Mouse (Mus musculus): Measurements from ENCODE around the gene Sptbn2. TPM values are rescaled to one million over a fixed set of nuclear protein-coding genes. Genes with fewer than 3 reads are reported as not detected.

Gene Sptbn2
- polyA plus RNA-seq, 1 experiment from 2014 or later: 3.7 TPM

DNA sequence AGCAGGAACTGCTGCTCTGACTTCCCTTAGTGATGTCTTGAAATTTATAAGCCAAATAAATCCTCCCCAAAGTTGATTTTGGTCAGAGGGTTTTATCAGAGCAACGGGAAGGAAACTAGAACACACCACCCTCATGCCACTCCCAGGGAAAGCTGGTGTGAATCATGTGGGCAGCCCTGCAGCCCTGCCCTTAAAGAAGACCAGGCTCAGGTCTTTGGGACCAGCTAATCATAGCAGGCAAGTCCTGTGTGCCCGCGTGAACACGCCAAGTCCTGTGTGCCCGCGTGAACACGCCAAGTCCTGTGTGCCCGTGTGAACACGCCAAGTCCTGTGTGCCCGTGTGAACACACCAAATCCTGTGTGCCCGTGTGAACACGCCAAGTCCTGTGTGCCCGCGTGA, 5.8 kb downstream of the Sptbn2 start:
- 92% methylated on average over 14 of the region's 14 CpGs for WGBS
- DNase-seq (ENCODE audit: low spot score) (no peak), ATAC-seq (ENCODE audit: low read depth) (no peak)
- Histone ChIP-seq H3K9me3 (ENCODE audit: control insufficient read depth, low read length) (no peaks in the 10 kb centered on the region), H3K4me1 (ENCODE audit: control insufficient read depth, insufficient read depth, low read length) (no peaks in the 10 kb centered on the region), H3K27ac (replicated peaks; ENCODE audit: low read depth, low read length) (no peak overlapping the region), H3K27me3 (replicated peaks; ENCODE audit: control insufficient read depth, insufficient read depth, low read length) (peaks cover 30% of the 10 kb centered on the region), H3K36me3 (ENCODE audit: control insufficient read depth, insufficient read depth, low read length) (no peaks in the 10 kb centered on the region), H3K4me2 (ENCODE audit: low read depth, low read length) (no peak overlapping the region), H3K9ac (ENCODE audit: low read depth, low read length) (no peak overlapping the region), H3K4me3 (ENCODE audit: low read depth, low read length) (no peak overlapping the region)

DNA sequence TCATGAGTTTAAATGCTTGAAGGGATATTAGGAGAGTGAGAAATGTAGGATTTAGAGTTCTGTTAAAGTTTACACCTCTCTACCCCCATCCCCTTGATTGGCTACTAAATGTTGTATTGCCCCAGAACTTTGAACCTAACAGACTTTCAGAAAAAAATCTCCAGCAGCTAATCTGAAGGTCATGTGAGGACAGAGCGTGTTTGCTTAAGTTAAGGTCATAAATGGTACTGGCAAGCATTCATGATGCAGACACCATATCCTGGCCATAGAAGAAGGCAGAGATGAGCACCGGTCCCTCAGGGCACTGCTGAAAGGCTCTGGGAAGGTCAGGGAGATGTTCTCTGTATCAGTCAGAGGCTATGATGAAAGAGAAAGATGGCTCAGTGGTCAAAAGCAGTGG, 6.3 kb downstream of the Sptbn2 start:
- Histone ChIP-seq H3K36me3 (ENCODE audit: control insufficient read depth, insufficient read depth, low read length) (no peaks in the 10 kb centered on the region), H3K4me1 (ENCODE audit: control insufficient read depth, insufficient read depth, low read length) (no peaks in the 10 kb centered on the region), H3K9ac (ENCODE audit: low read depth, low read length) (no peak overlapping the region), H3K4me3 (ENCODE audit: low read depth, low read length) (no peak overlapping the region), H3K9me3 (ENCODE audit: control insufficient read depth, low read length) (no peaks in the 10 kb centered on the region), H3K27me3 (replicated peaks; ENCODE audit: control insufficient read depth, insufficient read depth, low read length) (peaks cover 27% of the 10 kb centered on the region), H3K27ac (replicated peaks; ENCODE audit: low read depth, low read length) (no peak overlapping the region), H3K4me2 (ENCODE audit: low read depth, low read length) (no peak overlapping the region)
- DNase-seq (ENCODE audit: low spot score) (no peak), ATAC-seq (ENCODE audit: low read depth) (no peak)
- WGBS: 91% methylated on average over 2 of the region's 2 CpGs

- H3K9ac ChIP-seq (ENCODE audit: low read depth, low read length): no peak overlapping the region
- H3K4me3 ChIP-seq (ENCODE audit: low read depth, low read length): no peak overlapping the region
- 37% methylated on average over 10 of the region's 12 CpGs for WGBS
- no peak overlapping the region for H3K4me2 ChIP-seq (ENCODE audit: low read depth, low read length)
- H3K36me3 ChIP-seq (ENCODE audit: control insufficient read depth, insufficient read depth, low read length): no peaks in the 10 kb centered on the region
- ATAC-seq (ENCODE audit: low read depth) (no peak), DNase-seq (ENCODE audit: low spot score) (no peak)
- H3K27ac ChIP-seq (replicated peaks; ENCODE audit: low read depth, low read length): no peak overlapping the region
- H3K4me1 ChIP-seq (ENCODE audit: control insufficient read depth, insufficient read depth, low read length): no peaks in the 10 kb centered on the region
- H3K9me3 ChIP-seq (ENCODE audit: control insufficient read depth, low read length): no peaks in the 10 kb centered on the region
- peaks cover 13% of the 10 kb centered on the region for H3K27me3 ChIP-seq (replicated peaks; ENCODE audit: control insufficient read depth, insufficient read depth, low read length)
Measured at GRCm38 (mm10) chr19:4718716-4719115, 7.7 kb downstream of the Sptbn2 start.

DNA sequence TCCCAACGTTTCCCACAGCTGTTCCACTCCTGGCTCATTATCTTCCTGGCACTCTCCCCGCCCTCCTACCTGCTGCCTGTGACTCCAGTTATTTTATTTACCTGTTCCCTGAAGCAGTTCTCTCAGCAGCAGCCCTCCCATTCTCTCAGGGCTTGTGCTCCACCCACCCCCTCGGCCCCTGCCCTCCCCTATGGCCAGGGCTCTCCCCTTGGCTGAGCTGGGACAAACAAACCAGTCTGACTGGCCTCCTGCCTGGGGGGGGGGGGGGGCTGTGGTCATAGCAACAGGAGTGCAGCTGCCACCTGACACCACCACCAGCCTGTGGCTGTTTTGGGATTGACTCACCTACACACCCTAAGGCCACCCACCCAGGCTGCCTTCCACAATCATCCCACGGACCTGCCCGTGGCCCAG, 8.4 kb downstream of the Sptbn2 start:
- peaks cover 7% of the 10 kb centered on the region for H3K27me3 ChIP-seq (replicated peaks; ENCODE audit: control insufficient read depth, insufficient read depth, low read length)
- DNase-seq (ENCODE audit: low spot score): peak; percentile 65
- no peaks in the 10 kb centered on the region for H3K9me3 ChIP-seq (ENCODE audit: control insufficient read depth, low read length)
- H3K4me2 ChIP-seq (ENCODE audit: low read depth, low read length): no peak overlapping the region; the same call in 1 of the 2 replicates
- no peaks in the 10 kb centered on the region for H3K4me1 ChIP-seq (ENCODE audit: control insufficient read depth, insufficient read depth, low read length)
- H3K4me3 ChIP-seq (ENCODE audit: low read depth, low read length): no peak overlapping the region
- 9% methylated on average over 5 of the region's 5 CpGs for WGBS
- H3K36me3 ChIP-seq (ENCODE audit: control insufficient read depth, insufficient read depth, low read length): no peaks in the 10 kb centered on the region
- no peak overlapping the region for H3K9ac ChIP-seq (ENCODE audit: low read depth, low read length)
- peak; percentile 87 for ATAC-seq (ENCODE audit: low read depth)
- H3K27ac ChIP-seq (replicated peaks; ENCODE audit: low read depth, low read length): no peak overlapping the region

DNA sequence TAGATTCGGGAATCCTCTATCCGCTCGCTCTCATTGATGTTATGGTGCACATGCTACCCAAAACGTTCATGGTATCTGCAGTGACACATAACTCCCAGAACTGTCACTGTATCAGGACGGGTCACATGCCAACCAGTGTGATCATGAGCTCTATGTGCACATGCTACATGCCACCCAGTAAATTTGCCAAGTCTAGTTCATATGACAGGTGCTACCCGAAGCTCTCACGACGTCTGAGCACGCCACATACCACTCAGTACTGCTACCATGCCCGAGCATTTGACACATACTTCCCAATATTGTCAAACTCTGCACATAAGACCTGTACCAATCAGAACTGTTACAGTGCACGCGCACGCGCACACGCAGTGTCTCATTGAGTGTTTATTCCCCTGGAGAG, 9.1 kb downstream of the Sptbn2 start:
- Histone ChIP-seq H3K36me3 (ENCODE audit: control insufficient read depth, insufficient read depth, low read length) (no peaks in the 10 kb centered on the region), H3K9ac (ENCODE audit: low read depth, low read length) (no peak overlapping the region), H3K4me2 (ENCODE audit: low read depth, low read length) (peak overlapping the region; percentile 30; the same call in 1 of the 2 replicates), H3K27ac (replicated peaks; ENCODE audit: low read depth, low read length) (no peak overlapping the region), H3K4me1 (ENCODE audit: control insufficient read depth, insufficient read depth, low read length) (no peaks in the 10 kb centered on the region), H3K27me3 (replicated peaks; ENCODE audit: control insufficient read depth, insufficient read depth, low read length) (no peaks in the 10 kb centered on the region), H3K9me3 (ENCODE audit: control insufficient read depth, low read length) (no peaks in the 10 kb centered on the region), H3K4me3 (ENCODE audit: low read depth, low read length) (no peak overlapping the region)
- 79% methylated on average over 15 of the region's 15 CpGs for WGBS
- DNase-seq (ENCODE audit: low spot score) (no peak), ATAC-seq (ENCODE audit: low read depth) (no peak)

DNA sequence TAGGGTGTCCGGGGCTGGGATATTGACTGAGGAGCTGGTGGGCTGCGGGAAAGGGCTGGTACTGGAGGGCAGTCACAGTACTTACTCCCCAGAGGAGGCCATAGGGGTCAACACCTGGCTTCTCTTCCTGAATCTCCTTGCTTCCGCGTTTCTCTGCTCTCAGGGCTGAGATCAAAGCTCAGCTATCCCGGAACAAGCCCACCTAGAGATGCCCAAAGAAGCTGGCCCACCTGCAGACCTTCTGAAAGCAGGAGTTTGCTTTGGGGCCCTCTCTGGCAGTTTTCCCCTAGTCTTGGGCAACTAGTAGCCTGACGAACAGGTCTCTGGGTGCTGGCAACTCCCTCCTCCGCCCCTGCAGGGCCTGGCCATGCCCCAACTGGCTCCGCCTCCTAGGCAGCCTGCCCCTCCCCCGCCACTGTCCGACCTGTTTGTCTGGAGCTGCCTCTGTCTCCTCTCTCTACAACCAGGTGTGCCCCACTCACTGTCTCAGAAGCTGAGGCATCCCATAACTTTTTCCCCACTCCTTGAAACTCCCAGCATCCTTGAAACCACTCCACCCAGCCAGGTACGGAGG, 9.8 kb downstream of the Sptbn2 start:
- H3K4me3 ChIP-seq (ENCODE audit: low read depth, low read length): peak overlapping the region; percentile 19
- no peaks in the 10 kb centered on the region for H3K9me3 ChIP-seq (ENCODE audit: control insufficient read depth, low read length)
- peak; percentile 51; the same call in 1 of the 2 replicates for ATAC-seq (ENCODE audit: low read depth)
- H3K9ac ChIP-seq (ENCODE audit: low read depth, low read length): no peak overlapping the region
- 17% methylated on average over 9 of the region's 11 CpGs for WGBS
- H3K27me3 ChIP-seq (replicated peaks; ENCODE audit: control insufficient read depth, insufficient read depth, low read length): no peaks in the 10 kb centered on the region
- peak overlapping the region; percentile 30 for H3K4me2 ChIP-seq (ENCODE audit: low read depth, low read length)
- no peaks in the 10 kb centered on the region for H3K36me3 ChIP-seq (ENCODE audit: control insufficient read depth, insufficient read depth, low read length)
- H3K27ac ChIP-seq (replicated peaks; ENCODE audit: low read depth, low read length): no peak overlapping the region
- no peaks in the 10 kb centered on the region for H3K4me1 ChIP-seq (ENCODE audit: control insufficient read depth, insufficient read depth, low read length)
- DNase-seq (ENCODE audit: low spot score): peak; percentile 72

GRCm38 (mm10) chr19:4729186-4729585, 18.2 kb downstream of the Sptbn2 start:
- DNase-seq (ENCODE audit: low spot score): no peak
- WGBS: 75% methylated on average over 9 of the region's 9 CpGs
- Histone ChIP-seq H3K4me3 (ENCODE audit: low read depth, low read length) (no peak overlapping the region), H3K4me2 (ENCODE audit: low read depth, low read length) (no peak overlapping the region), H3K27ac (replicated peaks; ENCODE audit: low read depth, low read length) (no peak overlapping the region), H3K9me3 (ENCODE audit: control insufficient read depth, low read length) (no peaks in the 10 kb centered on the region), H3K4me1 (ENCODE audit: control insufficient read depth, insufficient read depth, low read length) (no peaks in the 10 kb centered on the region), H3K27me3 (replicated peaks; ENCODE audit: control insufficient read depth, insufficient read depth, low read length) (no peaks in the 10 kb centered on the region), H3K36me3 (ENCODE audit: control insufficient read depth, insufficient read depth, low read length) (no peaks in the 10 kb centered on the region), H3K9ac (ENCODE audit: low read depth, low read length) (no peak overlapping the region)
- no peak for ATAC-seq (ENCODE audit: low read depth)

DNA sequence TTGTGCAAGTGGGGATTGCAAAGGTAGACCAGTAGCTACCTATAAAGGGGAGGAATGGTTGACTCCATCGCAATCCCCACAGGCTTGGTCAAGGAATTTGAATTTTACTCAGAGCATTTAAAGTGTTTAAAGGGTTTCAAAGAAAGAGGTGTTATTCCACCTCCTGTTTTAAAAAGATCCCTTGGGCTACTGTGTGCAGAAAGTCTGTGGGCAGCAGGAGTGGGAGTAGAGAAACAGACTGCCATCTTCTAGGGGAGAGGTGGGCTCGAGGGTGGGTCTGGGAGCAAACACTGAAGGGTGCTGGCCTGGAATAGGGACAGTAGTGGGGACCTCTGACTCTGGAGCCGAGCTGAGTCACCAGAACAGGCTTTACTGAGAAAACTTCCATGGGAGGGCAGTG, 22.1 kb downstream of the Sptbn2 start:
- Histone ChIP-seq H3K4me3 (ENCODE audit: low read depth, low read length) (no peak overlapping the region), H3K27me3 (replicated peaks; ENCODE audit: control insufficient read depth, insufficient read depth, low read length) (no peaks in the 10 kb centered on the region), H3K36me3 (ENCODE audit: control insufficient read depth, insufficient read depth, low read length) (peaks cover 4% of the 10 kb centered on the region; the same call in 1 of the 2 replicates), H3K4me2 (ENCODE audit: low read depth, low read length) (no peak overlapping the region), H3K27ac (replicated peaks; ENCODE audit: low read depth, low read length) (no peak overlapping the region), H3K9ac (ENCODE audit: low read depth, low read length) (no peak overlapping the region), H3K9me3 (ENCODE audit: control insufficient read depth, low read length) (no peaks in the 10 kb centered on the region), H3K4me1 (ENCODE audit: control insufficient read depth, insufficient read depth, low read length) (no peaks in the 10 kb centered on the region)
- DNase-seq (ENCODE audit: low spot score): no peak
- ATAC-seq (ENCODE audit: low read depth): no peak
- WGBS: 70% methylated on average over 3 of the region's 3 CpGs

DNA sequence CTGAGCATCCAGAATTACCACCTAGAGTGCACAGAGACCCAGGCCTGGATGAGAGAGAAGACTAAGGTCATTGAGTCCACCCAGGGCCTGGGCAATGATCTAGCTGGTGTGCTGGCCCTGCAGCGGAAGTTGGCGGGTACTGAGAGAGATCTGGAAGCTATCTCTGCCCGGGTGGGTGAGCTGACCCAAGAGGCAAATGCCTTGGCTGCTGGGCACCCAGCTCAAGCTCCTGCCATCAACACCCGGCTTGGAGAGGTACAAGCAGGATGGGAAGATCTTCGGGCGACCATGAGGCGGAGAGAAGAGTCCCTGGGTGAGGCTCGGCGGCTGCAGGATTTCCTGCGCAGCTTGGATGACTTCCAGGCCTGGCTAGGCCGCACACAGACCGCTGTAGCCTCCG, 26.9 kb downstream of the Sptbn2 start:
- no peaks in the 10 kb centered on the region for H3K9me3 ChIP-seq (ENCODE audit: control insufficient read depth, low read length)
- no peak overlapping the region for H3K27ac ChIP-seq (replicated peaks; ENCODE audit: low read depth, low read length)
- no peak overlapping the region for H3K9ac ChIP-seq (ENCODE audit: low read depth, low read length)
- DNase-seq (ENCODE audit: low spot score) (no peak), ATAC-seq (ENCODE audit: low read depth) (no peak)
- peaks cover 10% of the 10 kb centered on the region; the same call in 1 of the 2 replicates for H3K36me3 ChIP-seq (ENCODE audit: control insufficient read depth, insufficient read depth, low read length)
- no peak overlapping the region for H3K4me2 ChIP-seq (ENCODE audit: low read depth, low read length)
- H3K4me3 ChIP-seq (ENCODE audit: low read depth, low read length): no peak overlapping the region
- no peaks in the 10 kb centered on the region for H3K4me1 ChIP-seq (ENCODE audit: control insufficient read depth, insufficient read depth, low read length)
- 86% methylated on average over 11 of the region's 13 CpGs for WGBS
- no peaks in the 10 kb centered on the region for H3K27me3 ChIP-seq (replicated peaks; ENCODE audit: control insufficient read depth, insufficient read depth, low read length)
